Mouse (Mus musculus) liver, embryonic 16.5 days (tissue): Measurements from ENCODE around the gene Tnpo2. TPM values are rescaled to one million over a fixed set of nuclear protein-coding genes. Genes with fewer than 3 reads are reported as not detected.
A peak's percentile ranks its signal among the peaks of the same experiment; 100 is the strongest.

Experiments
- ATAC-seq: fragments of 200-750 bp; cut with Nextera tagmentation; 2 replicates; pipeline ENCODE4 v1.8.0; 2017; ENCODE audit warnings: low read depth, mild to moderate bottlenecking, moderate number of reproducible peaks, moderate library complexity
- H3K27ac ChIP-seq: fragments of 300-500 bp; sonication (generic); 2 replicates; pipeline ENCODE4 v1.5.1; 2014; ENCODE audit warnings: mild to moderate bottlenecking, low read length
- H3K27me3 ChIP-seq: fragments of 300-500 bp; sonication (generic); 2 replicates; pipeline ENCODE4 v1.6.1; 2014; ENCODE audit warnings: low read depth, low read length, mixed read lengths; ENCODE audit not compliant: control insufficient read depth, insufficient read depth
- H3K36me3 ChIP-seq: fragments of 300-500 bp; sonication (generic); 2 replicates; pipeline ENCODE4 v1.6.1; 2014; ENCODE audit warnings: mild to moderate bottlenecking; ENCODE audit not compliant: control insufficient read depth, insufficient read depth
- H3K4me1 ChIP-seq: fragments of 300-500 bp; sonication (generic); 2 replicates; pipeline ENCODE4 v1.6.1; 2014; ENCODE audit warnings: low read depth, low read length, mixed read lengths; ENCODE audit not compliant: control insufficient read depth
- H3K4me2 ChIP-seq: fragments of 300-500 bp; sonication (generic); 2 replicates; pipeline ENCODE4 v1.6.1; 2014; ENCODE audit warnings: low read depth, low read length, mixed read lengths
- H3K4me3 ChIP-seq: fragments of 300-500 bp; sonication (generic); 2 replicates; pipeline ENCODE4 v1.5.1; 2014; ENCODE audit warnings: low read depth, mild to moderate bottlenecking, low read length
- H3K9ac ChIP-seq: fragments of 300-500 bp; sonication (generic); 2 replicates; pipeline ENCODE4 v1.6.1; 2014; ENCODE audit warnings: low read depth, low read length
- H3K9me3 ChIP-seq: fragments of 300-500 bp; sonication (generic); replicated peaks from 2 replicates; pipeline ENCODE4 v1.6.1; 2016; ENCODE audit warnings: low read length; ENCODE audit not compliant: control insufficient read depth
- WGBS: fragments of 180-500 bp; shearing (Covaris S2); extraction: QIAGEN DNeasy Blood & Tissue Kit; methylation state at CpG from one replicate; pipeline ENCODE4 v1.1.7; 2014; ENCODE audit not compliant: insufficient replicate concordance; 5-methylcytosine and 5-hydroxymethylcytosine counted together
- polyA plus RNA-seq: library from polyadenylated mRNA; unstranded; fragments of >200 nt; fragmentation: Nextera tagmentation; extraction: Ambion mirVana; gene quantifications from 2 replicates; pipeline ENCODE4 v1.2.1, GENCODE M21; 2015

The Tnpo2 gene
- polyA plus RNA-seq, 1 experiment from 2014 or later, result 17.7 TPM

DNA sequence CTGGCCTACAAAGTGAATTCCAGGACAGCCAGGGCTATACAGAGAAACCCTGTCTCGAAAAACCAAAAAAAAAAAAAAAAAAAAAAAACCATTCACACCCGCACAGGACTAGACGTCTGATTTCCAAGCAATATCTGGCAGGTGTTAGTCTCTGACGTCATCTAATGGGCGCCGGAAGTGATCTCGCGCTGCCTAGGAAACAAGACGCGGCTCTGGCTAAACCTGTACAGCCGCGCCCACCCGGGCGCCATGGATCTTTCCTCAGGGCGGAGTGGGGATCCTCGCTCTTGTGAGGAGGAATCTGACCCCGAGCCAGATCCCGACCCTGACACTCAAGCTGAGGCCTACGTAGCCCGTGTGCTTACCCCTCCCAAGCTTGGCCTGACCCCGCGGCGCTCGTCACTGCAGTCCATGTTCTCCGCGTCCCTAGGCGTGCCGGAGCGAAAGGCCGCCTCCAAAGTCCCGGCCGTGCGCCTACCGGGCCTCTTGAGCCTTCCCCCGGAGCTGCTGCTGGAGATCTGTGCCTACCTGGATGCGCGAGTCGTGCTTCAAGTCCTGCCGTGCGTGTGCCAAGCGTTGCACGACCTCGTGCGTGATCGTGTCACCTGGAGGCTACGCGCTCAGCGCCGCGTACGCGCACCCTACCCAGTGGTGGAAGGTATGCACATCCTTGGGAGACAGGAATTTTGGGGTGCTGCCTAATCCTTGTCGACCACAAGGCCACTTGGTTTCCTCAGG, 23.3 kb downstream of the Tnpo2 start, which contains the start of gene Fbxw9:
Gene Fbxw9 (plus strand): TSS at position 177 of the 738 bp plus-strand sequence.
- peak; percentile 84 for ATAC-seq
- peak within 1 kb of the TSS; percentile 82 for H3K4me3 ChIP-seq
- under 1% methylated on average over 52 of the region's 53 CpGs for WGBS
- peak within 1 kb of the TSS; percentile 94 for H3K4me2 ChIP-seq
- no peaks in the 10 kb centered on the region for H3K9me3 ChIP-seq
- peaks cover 13% of the 10 kb centered on the region for H3K36me3 ChIP-seq
- peak within 1 kb of the TSS; percentile 68 for H3K9ac ChIP-seq
- peaks cover 10% of the 10 kb centered on the region for H3K4me1 ChIP-seq
- no peak within 1 kb of the TSS; the same call in 1 of the 2 replicates for H3K27ac ChIP-seq
- H3K27me3 ChIP-seq, result no peaks in the 10 kb centered on the region

DNA sequence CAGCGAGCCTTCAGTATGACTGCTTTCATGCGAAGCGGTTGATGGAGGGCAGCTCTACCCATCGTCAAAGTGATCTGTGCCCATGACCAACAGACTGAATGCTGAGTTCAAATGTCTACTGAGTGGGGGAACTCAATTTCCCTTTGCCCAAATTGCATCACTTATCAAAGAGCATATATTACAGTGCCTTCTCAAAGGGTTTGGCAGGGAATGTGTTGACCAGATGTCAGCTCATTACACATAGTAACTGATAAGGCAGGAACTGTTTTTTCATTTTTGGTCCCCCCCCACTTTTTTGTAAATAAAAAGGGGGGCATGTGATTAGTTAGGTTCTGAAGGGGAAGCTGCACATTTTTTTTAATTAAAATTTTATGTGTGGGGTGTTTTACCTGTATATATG, 25.9 kb downstream of the Tnpo2 start:
- Histone ChIP-seq H3K27ac (no peak overlapping the region), H3K4me2 (no peak overlapping the region), H3K4me3 (no peak overlapping the region), H3K4me1 (peaks cover 10% of the 10 kb centered on the region), H3K9me3 (no peaks in the 10 kb centered on the region), H3K36me3 (no peaks in the 10 kb centered on the region), H3K9ac (no peak overlapping the region), H3K27me3 (no peaks in the 10 kb centered on the region)
- ATAC-seq, result no peak
- WGBS, result 83% methylated on average over 4 of the region's 4 CpGs

DNA sequence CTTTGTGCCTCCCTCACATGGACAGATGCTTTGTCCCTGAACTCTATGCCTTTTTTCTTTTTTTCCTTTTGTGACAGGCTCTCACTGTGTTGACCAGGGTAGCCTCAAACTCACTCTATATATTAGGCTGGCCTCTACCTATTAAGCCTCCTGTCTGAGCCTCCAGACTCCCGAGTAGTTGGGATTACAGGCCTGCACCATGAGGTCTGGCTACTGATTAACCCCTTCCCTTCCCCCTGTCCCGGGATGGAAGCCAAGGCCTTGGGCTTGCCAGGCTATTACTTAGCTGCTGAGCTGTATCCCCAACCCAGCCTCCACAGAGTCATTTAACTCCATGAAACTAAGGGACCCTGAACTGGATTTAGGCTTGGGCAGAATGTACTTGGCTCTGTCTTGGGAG, 28.5 kb downstream of the Tnpo2 start:
- Histone ChIP-seq H3K36me3 (no peaks in the 10 kb centered on the region), H3K4me2 (no peak overlapping the region), H3K4me3 (no peak overlapping the region), H3K27me3 (no peaks in the 10 kb centered on the region), H3K9ac (no peak overlapping the region), H3K4me1 (peaks cover 9% of the 10 kb centered on the region), H3K9me3 (no peaks in the 10 kb centered on the region), H3K27ac (no peak overlapping the region)
- ATAC-seq, result peak; percentile 73
- 47% methylated on average over 2 of the region's 2 CpGs for WGBS

- no peak overlapping the region for H3K9ac ChIP-seq
- no peaks in the 10 kb centered on the region for H3K9me3 ChIP-seq
- ATAC-seq, result no peak
- no peak overlapping the region for H3K4me3 ChIP-seq
- no peaks in the 10 kb centered on the region for H3K36me3 ChIP-seq
- H3K27ac ChIP-seq, result no peak overlapping the region
- H3K4me1 ChIP-seq, result peaks cover 13% of the 10 kb centered on the region
- H3K27me3 ChIP-seq, result no peaks in the 10 kb centered on the region
- H3K4me2 ChIP-seq, result no peak overlapping the region
- 77% methylated on average over 2 of the region's 2 CpGs for WGBS
These were observed 30.4 kb downstream of the Tnpo2 start for GRCm38 (mm10) chr8:85067155-85067554.

DNA sequence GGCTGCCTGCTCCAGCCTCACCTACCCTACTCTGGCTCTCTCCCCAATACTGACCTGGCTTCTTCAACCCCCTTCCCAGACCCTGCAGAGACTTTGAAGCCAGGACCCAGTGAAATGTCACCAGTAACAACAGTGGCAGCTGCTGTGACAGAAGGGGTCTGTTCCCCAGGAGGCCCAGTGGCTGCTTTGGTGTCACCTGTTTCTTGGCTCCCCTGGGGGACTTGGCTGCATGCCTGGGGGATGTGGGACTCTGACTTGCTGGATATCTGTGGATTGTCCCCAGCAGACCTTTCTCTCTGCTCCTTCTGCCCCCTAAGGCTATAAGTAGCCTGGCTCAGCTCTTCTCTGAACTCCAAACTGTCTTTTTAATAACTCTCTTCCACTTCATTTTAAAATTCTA, 31.3 kb downstream of the Tnpo2 start, which contains the start of gene Gm5741:
Gene Gm5741 (minus strand): TSS at position 1 of the 400 bp plus-strand sequence.
- no peaks in the 10 kb centered on the region for H3K27me3 ChIP-seq
- H3K4me2 ChIP-seq, result no peak within 1 kb of the TSS
- no peak for ATAC-seq
- no peaks in the 10 kb centered on the region for H3K36me3 ChIP-seq
- no peak within 1 kb of the TSS for H3K4me3 ChIP-seq
- peaks cover 19% of the 10 kb centered on the region for H3K4me1 ChIP-seq
- no peak within 1 kb of the TSS for H3K27ac ChIP-seq
- H3K9me3 ChIP-seq, result no peaks in the 10 kb centered on the region
- no peak within 1 kb of the TSS for H3K9ac ChIP-seq

GRCm38 (mm10) chr8:85071041-85071440, 34.3 kb downstream of the Tnpo2 start:
- Histone ChIP-seq H3K4me2 (peak overlapping the region; percentile 89), H3K27me3 (no peaks in the 10 kb centered on the region), H3K9ac (0 out of 2 replicates have a peak overlapping the region, but pooled peaks have one; percentile 1), H3K9me3 (no peaks in the 10 kb centered on the region), H3K27ac (peak overlapping the region; percentile 92), H3K36me3 (peaks cover 17% of the 10 kb centered on the region), H3K4me1 (peaks cover 35% of the 10 kb centered on the region), H3K4me3 (peak overlapping the region; percentile 96)
- peak; percentile 49 for ATAC-seq
- 57% methylated on average over 5 of the region's 5 CpGs for WGBS

DNA sequence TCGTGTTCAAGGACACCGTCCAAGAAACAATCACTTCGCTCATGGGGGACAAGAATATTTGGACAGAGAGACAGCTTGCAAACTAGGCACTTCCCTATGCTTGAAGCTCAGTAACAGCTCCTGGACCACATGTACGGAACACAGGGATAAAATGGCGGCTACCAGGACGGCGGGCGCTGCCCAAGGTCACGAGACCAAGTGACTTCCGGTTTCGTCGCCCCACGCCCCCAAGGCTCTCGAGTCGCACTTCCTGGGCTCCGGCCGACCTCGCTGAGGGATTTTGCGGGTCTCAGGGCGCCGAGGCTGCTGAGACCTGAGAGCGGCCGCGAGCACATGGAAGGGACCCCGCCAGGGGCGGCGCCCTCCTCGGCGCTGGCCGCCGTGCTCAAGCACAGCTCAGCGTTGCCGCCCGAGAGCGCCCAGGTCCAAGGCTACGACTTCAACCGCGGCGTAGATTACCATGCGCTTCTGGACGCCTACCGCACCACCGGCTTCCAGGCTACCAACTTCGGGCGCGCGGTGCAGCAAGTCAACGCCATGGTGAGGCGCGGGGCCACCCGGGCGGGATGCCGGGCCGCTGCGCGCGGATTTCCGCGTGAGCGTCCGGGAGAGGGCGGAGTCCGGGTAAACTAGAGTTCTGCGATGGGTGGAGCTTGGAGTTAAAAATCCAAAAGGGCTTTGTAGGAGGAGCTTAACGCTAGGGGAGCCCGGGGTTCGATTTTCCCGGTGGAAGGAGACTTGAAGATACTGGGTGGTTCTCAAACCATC, 35.0 kb downstream of the Tnpo2 start, which contains the start of gene Dhps:
Gene Dhps (plus strand): TSS at position 244 of the 768 bp plus-strand sequence.
- peak; percentile 83 for ATAC-seq
- H3K4me1 ChIP-seq, result peaks cover 41% of the 10 kb centered on the region
- H3K27me3 ChIP-seq, result no peaks in the 10 kb centered on the region
- no peaks in the 10 kb centered on the region for H3K9me3 ChIP-seq
- peaks cover 18% of the 10 kb centered on the region for H3K36me3 ChIP-seq
- H3K27ac ChIP-seq, result peak within 1 kb of the TSS; percentile 92
- peak within 1 kb of the TSS; percentile 96 for H3K4me3 ChIP-seq
- H3K4me2 ChIP-seq, result peak within 1 kb of the TSS; percentile 89
- H3K9ac ChIP-seq, result peak within 1 kb of the TSS; percentile 90
- under 1% methylated on average over 68 of the region's 68 CpGs for WGBS

- ATAC-seq, result no peak
- Histone ChIP-seq H3K4me2 (peak overlapping the region; percentile 89), H3K9ac (peak overlapping the region; percentile 90), H3K4me3 (peak overlapping the region; percentile 96), H3K27me3 (no peaks in the 10 kb centered on the region), H3K27ac (peak overlapping the region; percentile 92), H3K4me1 (peaks cover 44% of the 10 kb centered on the region), H3K36me3 (peaks cover 18% of the 10 kb centered on the region), H3K9me3 (no peaks in the 10 kb centered on the region)
- WGBS, result 32% methylated on average over 9 of the region's 9 CpGs
These were observed 35.7 kb downstream of the Tnpo2 start for GRCm38 (mm10) chr8:85072364-85072929.
